Mouse (Mus musculus) MN1 (cell line): ENCODE data around the gene Gm15262.
"Not testable (repeated sequence)": the region's sequence is repeated elsewhere in the genome, so short reads cannot be mapped to it uniquely, and the experiment has no call there.

Experiments
- DNase-seq: peaks from one replicate; pipeline ENCODE4 v3.0.0-alpha.2; 2016; ENCODE audit warnings: low spot score

Gene Gm15262

GRCm38 (mm10) chrX:161287156-161287555 is at the start of gene Gm15262:
TSS of gene Gm15262 (plus strand) at chrX:161287456.
- DNase-seq = not testable (repeated sequence)

DNA sequence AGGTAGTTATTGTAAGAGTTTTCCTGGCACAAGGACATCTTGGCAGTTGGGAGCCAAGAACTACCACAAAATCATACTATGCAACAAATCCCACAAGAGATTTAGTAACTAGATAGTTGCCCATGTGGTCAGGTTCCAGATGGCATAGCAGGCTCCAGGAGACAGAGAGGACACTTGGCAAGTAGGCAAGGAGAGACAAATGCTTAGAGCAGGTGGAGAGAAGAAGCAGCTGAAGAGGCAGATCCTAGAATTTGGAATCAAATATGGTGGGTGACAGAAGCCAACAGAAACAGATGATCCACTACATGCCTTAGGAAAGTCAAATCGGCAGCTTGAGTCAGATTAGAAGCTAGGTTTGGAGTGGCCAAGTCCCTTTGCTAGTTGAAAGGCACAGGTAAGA is 20.9 kb downstream of the Gm15262 start:
- no peak for DNase-seq

GRCm38 (mm10) chrX:161316443-161316842 is 29.2 kb downstream of the Gm15262 start:
- DNase-seq = no peak

- no peak for DNase-seq
These were observed 83.7 kb downstream of the Gm15262 start for GRCm38 (mm10) chrX:161370927-161371326.

DNA sequence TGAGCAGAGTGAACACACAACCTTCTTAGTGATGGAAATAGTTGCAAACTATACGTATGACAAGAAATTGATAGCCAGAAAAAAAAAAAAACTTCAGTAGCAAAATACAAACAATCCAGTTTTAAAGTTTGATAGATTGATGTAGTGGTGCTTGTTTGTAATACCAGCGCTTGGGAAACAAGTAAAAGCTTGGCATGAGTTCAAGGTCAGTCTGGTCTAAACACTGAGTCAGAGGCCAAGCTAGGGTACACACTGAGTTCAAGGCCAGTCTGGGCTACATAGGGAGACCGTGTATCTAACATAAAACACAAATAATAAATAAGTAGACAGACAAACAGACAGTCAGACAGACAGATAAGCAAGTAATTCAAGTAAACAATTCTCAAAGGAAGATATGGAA is 84.2 kb downstream of the Gm15262 start:
- no peak for DNase-seq

DNA sequence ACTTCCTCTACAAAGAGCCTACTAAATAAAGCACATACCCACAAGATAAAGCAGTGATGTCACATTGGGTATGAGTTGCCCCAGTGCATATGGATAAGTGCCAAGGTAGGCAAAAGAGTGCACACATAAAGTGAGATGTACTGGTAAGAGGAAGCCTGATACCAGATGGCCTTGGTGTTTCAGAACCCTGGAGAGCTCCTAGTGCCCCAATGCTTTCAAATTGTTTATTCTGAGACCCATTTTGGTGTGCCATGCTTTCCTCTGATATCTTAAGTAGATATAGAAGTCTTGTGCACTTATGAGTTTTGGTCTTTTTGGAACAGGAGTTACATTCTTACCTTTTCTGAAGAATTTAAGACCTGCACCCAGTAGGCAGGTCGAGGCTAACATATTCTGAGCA is 88.3 kb downstream of the Gm15262 start:
- no peak for DNase-seq

DNA sequence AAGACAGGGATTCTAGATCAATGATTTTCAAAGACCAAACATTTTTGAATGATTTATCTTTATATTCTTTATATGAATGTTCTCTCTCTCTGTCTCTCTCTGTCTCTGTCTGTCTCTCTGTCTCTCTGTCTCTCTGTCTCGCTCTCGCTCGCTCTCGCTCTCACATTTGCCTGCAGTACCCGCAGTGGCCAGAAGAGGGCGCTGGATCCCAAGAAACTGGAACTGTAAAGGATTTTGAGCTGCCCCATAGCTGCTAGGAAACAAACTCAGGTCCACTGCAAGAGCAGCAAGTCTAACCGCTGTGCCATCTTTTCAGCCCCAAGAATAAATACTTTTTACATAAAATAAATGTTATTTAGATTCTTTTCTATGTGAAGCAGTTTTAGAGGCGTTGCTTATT is 98.5 kb downstream of the Gm15262 start:
- no peak for DNase-seq

GRCm38 (mm10) chrX:161387942-161388341 is 100.7 kb downstream of the Gm15262 start:
- DNase-seq = no peak

DNA sequence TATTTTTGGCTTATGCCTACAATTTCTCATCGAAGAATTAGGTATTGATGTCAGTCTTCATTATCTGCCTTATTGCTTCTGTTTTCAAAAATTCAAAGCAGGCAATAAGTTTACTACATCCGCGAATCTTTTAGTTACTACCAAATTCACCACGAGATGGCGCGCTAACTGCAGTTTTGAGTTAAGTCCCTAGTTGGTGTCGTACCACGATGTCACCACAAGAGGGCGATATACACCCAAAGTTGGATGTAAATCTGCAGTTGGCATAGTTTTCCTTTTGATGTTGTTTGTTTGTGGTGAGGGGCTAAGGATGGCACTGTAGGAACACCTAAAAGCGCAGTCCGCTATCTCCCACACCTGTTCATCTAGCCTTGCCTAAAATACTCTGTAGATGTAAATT is 111.9 kb downstream of the Gm15262 start:
- DNase-seq = peak; percentile 64

GRCm38 (mm10) chrX:161411151-161411550 is 123.9 kb downstream of the Gm15262 start:
- DNase-seq = no peak
